Mouse (Mus musculus): ENCODE measurements at regions not wholly inside any gene's neighbourhood (a gene's known extent, or its start where the extent isn't known, plus 50 kb on each side); places are given as distances from the start of the nearest gene placed in this dataset.

- 63% methylated on average over 18 of the region's 18 CpGs for WGBS
- no peak for DNase-seq (ENCODE audit: low read depth in 1 of 2, low spot score in 2 of 2)
- no peaks in the 10 kb centered on the region for H3K36me3 ChIP-seq (ENCODE audit: control insufficient read depth, insufficient read depth, low read length)
- H3K4me1 ChIP-seq (ENCODE audit: control insufficient read depth, insufficient read depth, insufficient read length), result peaks cover 7% of the 10 kb centered on the region; the same call in 1 of the 2 replicates
- TF ChIP-seq POLR2A (IDR thresholded peaks at IDR 0.05; ENCODE audit: low read depth, low read length) (no peak), CTCF (IDR thresholded peaks at IDR 0.05; ENCODE audit: extremely low read depth, insufficient read depth, insufficient read length, insufficient replicate concordance) (no peak)
- H3K4me3 ChIP-seq (ENCODE audit: extremely low read depth, insufficient read depth, insufficient read length), result no peak overlapping the region
- H3K27ac ChIP-seq (ENCODE audit: insufficient read depth, low read length), result no peak overlapping the region
- H3K27me3 ChIP-seq (ENCODE audit: control insufficient read depth, insufficient read depth, low read length), result no peaks in the 10 kb centered on the region
These were observed 67.8 kb upstream of the Zeb2 start for GRCm38 (mm10) chr2:45184704-45185620.

- no peaks in the 10 kb centered on the region for H3K27me3 ChIP-seq (ENCODE audit: control insufficient read depth, insufficient read depth, low read length)
- H3K27ac ChIP-seq (ENCODE audit: insufficient read depth, low read length), result no peak overlapping the region
- DNase-seq (ENCODE audit: low read depth in 1 of 2, low spot score in 2 of 2), result no peak
- TF ChIP-seq POLR2A (IDR thresholded peaks at IDR 0.05; ENCODE audit: low read depth, low read length) (no peak), CTCF (IDR thresholded peaks at IDR 0.05; ENCODE audit: extremely low read depth, insufficient read depth, insufficient read length, insufficient replicate concordance) (no peak)
- WGBS, result 88% methylated on average over 6 of the region's 6 CpGs
- H3K4me1 ChIP-seq (ENCODE audit: control insufficient read depth, insufficient read depth, insufficient read length), result peaks cover 7% of the 10 kb centered on the region; the same call in 1 of the 2 replicates
- no peaks in the 10 kb centered on the region for H3K36me3 ChIP-seq (ENCODE audit: control insufficient read depth, insufficient read depth, low read length)
- H3K4me3 ChIP-seq (ENCODE audit: extremely low read depth, insufficient read depth, insufficient read length), result no peak overlapping the region
These were observed 67.0 kb upstream of the Zeb2 start for GRCm38 (mm10) chr2:45184149-45184548.

- 92% methylated on average over 1 of the region's 1 CpGs for WGBS
- DNase-seq (ENCODE audit: low read depth in 1 of 2, low spot score in 2 of 2), result no peak
These were observed 65.7 kb upstream of the Zeb2 start for GRCm38 (mm10) chr2:45182876-45183275.

DNA sequence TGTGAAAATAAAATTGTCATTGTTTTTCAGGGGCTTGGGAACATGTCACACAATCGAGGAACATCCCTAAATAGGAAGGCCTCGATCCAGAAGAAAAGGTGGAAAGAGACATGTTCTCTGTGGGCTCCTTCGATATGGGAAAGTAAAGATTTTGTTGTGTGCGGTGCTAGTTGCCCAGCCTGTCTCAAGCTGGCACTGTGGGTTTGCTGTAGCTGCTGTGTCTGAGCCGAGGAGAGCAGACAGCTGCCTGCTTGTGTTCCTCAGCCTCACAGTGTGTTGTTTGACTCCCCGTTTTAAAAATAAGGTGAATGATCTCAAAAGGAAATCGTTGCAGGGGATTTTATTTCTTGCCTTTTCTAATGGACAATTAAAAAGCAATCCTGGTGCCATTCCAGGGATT, 64.4 kb upstream of the Zeb2 start:
- no peak for DNase-seq (ENCODE audit: low read depth in 1 of 2, low spot score in 2 of 2)
- TF ChIP-seq POLR2A (IDR thresholded peaks at IDR 0.05; ENCODE audit: low read depth, low read length) (no peak), CTCF (IDR thresholded peaks at IDR 0.05; ENCODE audit: extremely low read depth, insufficient read depth, insufficient read length, insufficient replicate concordance) (no peak)
- H3K27me3 ChIP-seq (ENCODE audit: control insufficient read depth, insufficient read depth, low read length), result no peaks in the 10 kb centered on the region
- no peak overlapping the region for H3K4me3 ChIP-seq (ENCODE audit: extremely low read depth, insufficient read depth, insufficient read length)
- H3K4me1 ChIP-seq (ENCODE audit: control insufficient read depth, insufficient read depth, insufficient read length), result peaks cover 7% of the 10 kb centered on the region; the same call in 1 of the 2 replicates
- no peaks in the 10 kb centered on the region for H3K36me3 ChIP-seq (ENCODE audit: control insufficient read depth, insufficient read depth, low read length)
- 83% methylated on average over 7 of the region's 7 CpGs for WGBS
- H3K27ac ChIP-seq (ENCODE audit: insufficient read depth, low read length), result no peak overlapping the region

More at GRCm38 (mm10) chr2:45182876-45183275, 65.7 kb upstream of the Zeb2 start:
- TF ChIP-seq CTCF (IDR thresholded peaks at IDR 0.05; ENCODE audit: extremely low read depth, insufficient read depth, insufficient read length, insufficient replicate concordance), result no peak
- no peak for TF ChIP-seq POLR2A (IDR thresholded peaks at IDR 0.05; ENCODE audit: low read depth, low read length)
- Histone ChIP-seq H3K27me3 (ENCODE audit: control insufficient read depth, insufficient read depth, low read length) (no peaks in the 10 kb centered on the region), H3K36me3 (ENCODE audit: control insufficient read depth, insufficient read depth, low read length) (no peaks in the 10 kb centered on the region), H3K4me1 (ENCODE audit: control insufficient read depth, insufficient read depth, insufficient read length) (peaks cover 7% of the 10 kb centered on the region; the same call in 1 of the 2 replicates), H3K27ac (ENCODE audit: insufficient read depth, low read length) (no peak overlapping the region), H3K4me3 (ENCODE audit: extremely low read depth, insufficient read depth, insufficient read length) (no peak overlapping the region)

DNA sequence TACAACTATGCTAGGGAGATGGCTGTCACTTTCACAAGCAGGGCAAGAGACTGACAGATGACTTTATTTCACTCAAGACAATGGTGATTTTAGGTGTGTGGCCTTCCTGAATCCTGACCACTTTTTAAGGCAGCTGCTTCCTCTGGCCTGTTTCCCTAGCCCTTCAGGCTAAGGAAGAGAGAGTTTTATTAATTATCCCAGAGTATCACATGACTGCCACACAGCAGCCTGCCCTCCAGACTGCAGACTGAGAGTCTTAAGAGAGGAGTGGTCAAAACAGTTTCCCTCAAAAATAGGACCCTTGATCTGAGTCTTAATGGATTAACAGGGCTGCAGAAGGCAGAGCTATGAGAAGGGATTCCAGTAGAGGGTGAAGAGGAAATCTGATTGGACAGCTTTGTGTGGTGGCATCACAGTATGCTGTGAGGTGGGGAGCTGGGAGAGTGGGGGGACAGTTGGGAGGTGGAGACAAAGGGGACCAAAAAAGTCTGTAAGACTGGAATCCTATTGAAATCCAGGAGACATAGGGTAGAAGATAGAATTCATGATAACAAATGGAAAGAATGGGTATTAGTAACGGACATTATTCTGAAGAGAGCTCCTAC, 61.8 kb upstream of the Zeb2 start:
- DNase-seq (ENCODE audit: low read depth in 1 of 2, low spot score in 2 of 2), result no peak
- H3K27me3 ChIP-seq (ENCODE audit: control insufficient read depth, insufficient read depth, low read length), result no peaks in the 10 kb centered on the region
- 98% methylated on average over 1 of the region's 1 CpGs for WGBS

DNA sequence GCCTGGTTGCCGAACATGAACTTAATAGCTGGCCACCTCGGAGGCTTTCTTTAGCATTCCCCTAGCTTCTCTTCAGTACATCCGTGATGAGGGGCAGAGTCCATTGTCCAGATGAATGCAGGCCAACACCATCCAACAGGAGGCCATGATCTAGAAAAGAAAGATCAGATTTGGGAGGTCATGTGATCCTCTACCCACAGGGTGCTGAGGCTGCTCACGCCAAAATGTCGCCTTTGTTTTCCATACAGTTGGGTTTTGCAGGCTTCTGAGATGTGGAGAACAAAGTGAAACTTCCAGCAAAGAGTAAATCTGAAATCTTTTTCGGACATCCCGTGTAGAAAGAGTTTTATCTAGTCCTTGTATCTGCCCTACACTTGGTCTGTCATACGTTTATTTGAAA, 55.2 kb upstream of the Zeb2 start:
- TF ChIP-seq CTCF (IDR thresholded peaks at IDR 0.05; ENCODE audit: extremely low read depth, insufficient read depth, insufficient read length, insufficient replicate concordance) (no peak), POLR2A (IDR thresholded peaks at IDR 0.05; ENCODE audit: low read depth, low read length) (no peak)
- no peaks in the 10 kb centered on the region for H3K27me3 ChIP-seq (ENCODE audit: control insufficient read depth, insufficient read depth, low read length)
- no peak overlapping the region for H3K27ac ChIP-seq (ENCODE audit: insufficient read depth, low read length)
- WGBS, result 89% methylated on average over 8 of the region's 8 CpGs
- no peaks in the 10 kb centered on the region for H3K4me1 ChIP-seq (ENCODE audit: control insufficient read depth, insufficient read depth, insufficient read length)
- H3K4me3 ChIP-seq (ENCODE audit: extremely low read depth, insufficient read depth, insufficient read length), result no peak overlapping the region
- H3K36me3 ChIP-seq (ENCODE audit: control insufficient read depth, insufficient read depth, low read length), result no peaks in the 10 kb centered on the region
- no peak for DNase-seq (ENCODE audit: low read depth in 1 of 2, low spot score in 2 of 2)

More for the DNA sequence above, 61.8 kb upstream of the Zeb2 start:
- Histone ChIP-seq H3K36me3 (ENCODE audit: control insufficient read depth, insufficient read depth, low read length) (no peaks in the 10 kb centered on the region), H3K4me1 (ENCODE audit: control insufficient read depth, insufficient read depth, insufficient read length) (no peaks in the 10 kb centered on the region), H3K4me3 (ENCODE audit: extremely low read depth, insufficient read depth, insufficient read length) (no peak overlapping the region), H3K27ac (ENCODE audit: insufficient read depth, low read length) (no peak overlapping the region)
- TF ChIP-seq CTCF (IDR thresholded peaks at IDR 0.05; ENCODE audit: extremely low read depth, insufficient read depth, insufficient read length, insufficient replicate concordance), result no peak
- TF ChIP-seq POLR2A (IDR thresholded peaks at IDR 0.05; ENCODE audit: low read depth, low read length), result no peak
